Mouse (Mus musculus): ENCODE measurements at regions not wholly inside any gene's neighbourhood (a gene's known extent, or its start where the extent isn't known, plus 50 kb on each side); places are given as distances from the start of the nearest gene placed in this dataset.

DNA sequence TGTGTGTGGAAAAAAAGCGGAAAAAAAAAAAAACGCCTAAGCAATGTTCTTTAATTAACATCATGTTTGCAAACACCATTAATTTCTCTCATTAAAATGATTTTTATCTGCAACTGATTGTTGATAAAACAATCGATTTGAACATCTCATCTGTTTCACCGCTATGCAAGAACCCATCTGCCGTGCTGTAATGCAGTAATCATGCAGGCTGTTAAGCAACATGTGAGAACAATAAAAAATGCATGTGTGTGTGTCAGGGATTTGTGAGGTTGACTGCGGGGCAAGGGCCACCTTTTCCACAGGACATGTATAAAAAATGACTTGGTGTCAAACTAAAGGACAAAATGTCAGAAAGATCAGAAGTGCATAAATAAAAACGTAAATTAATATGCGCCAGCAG lies 618.9 kb upstream of the Tenm3 start:
- TF ChIP-seq CTCF (IDR thresholded peaks at IDR 0.05; ENCODE audit: control insufficient read depth, insufficient read depth, insufficient replicate concordance, low read depth, low read length) = no peak
- TF ChIP-seq POLR2A (IDR thresholded peaks at IDR 0.05; ENCODE audit: control insufficient read depth, low read depth, low read length) = no peak
